Mouse (Mus musculus) CH12.LX (cell line): ENCODE results near the gene Acot4. TPM values are rescaled to one million over a fixed set of nuclear protein-coding genes. Genes with fewer than 3 reads are reported as not detected.
"Not testable (repeated sequence)": the region's sequence is repeated elsewhere in the genome, so short reads cannot be mapped to it uniquely, and the experiment has no call there.

ENCODE experiments used
- DNase-seq: peaks from one replicate; pipeline ENCODE4 v3.0.0-alpha.2; 2013; ENCODE audit errors: extremely low read depth
- H3K27ac ChIP-seq: 2 replicates; pipeline ENCODE4 v1.5.1; 2012; ENCODE audit warnings: low read depth, mild to moderate bottlenecking, control low read depth, moderate library complexity; ENCODE audit not compliant: insufficient read depth
- H3K27me3 ChIP-seq: replicated peaks from 2 replicates; pipeline ENCODE3; 2012; ENCODE audit warnings: inconsistent platforms
- H3K36me3 ChIP-seq, 2 experiments: replicated peaks in 1 of 2; 2 replicates each; pipeline versions ENCODE3 to v1.6.1; 2012; ENCODE audit warnings: inconsistent platforms in 1 of 2, low read length in 1 of 2, mild to moderate bottlenecking in 1 of 2, mixed read lengths in 1 of 2, moderate library complexity in 1 of 2; ENCODE audit not compliant: control insufficient read depth in 1 of 2, insufficient read depth in 1 of 2
- H3K4me1 ChIP-seq, 2 experiments: 2 replicates each; pipeline ENCODE4 v1.6.1; 2012; ENCODE audit warnings: inconsistent platforms in 1 of 2, moderate library complexity in 1 of 2; ENCODE audit not compliant: insufficient read depth in 2 of 2, control insufficient read depth in 1 of 2
- H3K4me2 ChIP-seq: 2 replicates; pipeline ENCODE4 v1.6.1; 2012; ENCODE audit warnings: low read depth, mild to moderate bottlenecking, control low read depth; ENCODE audit not compliant: poor library complexity, insufficient read depth, severe bottlenecking
- H3K4me3 ChIP-seq, 3 experiments: fragments of 150-350 bp in 1 of 3; sonication (generic) in 1 of 3; replicated peaks in 1 of 3; 2 replicates each; pipeline versions ENCODE3 to v1.5.1; 2011 to 2012; ENCODE audit warnings: low read depth in 2 of 3, low read length in 2 of 3, mild to moderate bottlenecking in 2 of 3, moderate library complexity in 2 of 3, control low read depth in 1 of 3, improper control_type of control experiment in 1 of 3, inconsistent platforms in 1 of 3, mixed read lengths in 1 of 3; ENCODE audit not compliant: poor library complexity in 1 of 3
- H3K79me2 ChIP-seq: replicated peaks from 2 replicates; pipeline ENCODE4 v1.6.1; 2012; ENCODE audit warnings: mild to moderate bottlenecking, moderate library complexity; ENCODE audit not compliant: control insufficient read depth, poor library complexity, insufficient read depth, severe bottlenecking; ENCODE audit errors: extremely low read depth
- H3K9ac ChIP-seq: 2 replicates; pipeline ENCODE4 v1.6.1; 2012; ENCODE audit warnings: low read depth, mild to moderate bottlenecking, control low read depth, moderate library complexity; ENCODE audit not compliant: insufficient read depth
- H3K9me3 ChIP-seq: replicated peaks from 2 replicates; pipeline ENCODE3; 2012; ENCODE audit warnings: low read length, inconsistent platforms, mixed read lengths
- IRF4 ChIP-seq: IDR thresholded peaks from 2 replicates; pipeline ENCODE4 v1.6.1; 2014; ENCODE audit warnings: low read depth, mild to moderate bottlenecking, inconsistent platforms, low read length, improper control_type of control experiment
- MAZ ChIP-seq: IDR thresholded peaks from 2 replicates; pipeline ENCODE4 v1.6.1; 2012; ENCODE audit warnings: low read depth, mild to moderate bottlenecking, inconsistent platforms, low read length, improper control_type of control experiment, moderate library complexity
- MEF2A ChIP-seq: IDR thresholded peaks from 2 replicates; pipeline ENCODE4 v1.6.1; 2014; ENCODE audit warnings: low read depth, mild to moderate bottlenecking, inconsistent platforms, low read length, improper control_type of control experiment, borderline replicate concordance
- MXI1 ChIP-seq: IDR thresholded peaks from 2 replicates; pipeline ENCODE4 v1.6.1; 2011; ENCODE audit warnings: mild to moderate bottlenecking, low read depth, low read length, improper control_type of control experiment
- NRF1 ChIP-seq: IDR thresholded peaks from 2 replicates; pipeline ENCODE4 v1.6.1; 2014; ENCODE audit warnings: low read depth, mild to moderate bottlenecking, inconsistent platforms, low read length, improper control_type of control experiment, moderate library complexity
- RCOR1 ChIP-seq: conservative IDR thresholded peaks from 2 replicates; pipeline ENCODE4 v1.6.1; 2012; ENCODE audit warnings: low read depth, mild to moderate bottlenecking, inconsistent platforms, low read length, improper control_type of control experiment
- ZKSCAN1 ChIP-seq: IDR thresholded peaks from 2 replicates; pipeline ENCODE4 v1.6.1; 2012; ENCODE audit warnings: low read depth, inconsistent platforms, low read length, improper control_type of control experiment, borderline replicate concordance
- ZMIZ1 ChIP-seq: IDR thresholded peaks from 2 replicates; pipeline ENCODE4 v1.6.1; 2012; ENCODE audit warnings: low read depth, mild to moderate bottlenecking, inconsistent platforms, low read length, improper control_type of control experiment
- ZNF384 ChIP-seq: IDR thresholded peaks from 2 replicates; pipeline ENCODE4 v1.6.1; 2012; ENCODE audit warnings: low read depth, low read length, improper control_type of control experiment, inconsistent platforms
- dilution Hi-C: fragments of 300-500 bp; cut with MboI; formaldehyde crosslinking; loops from 2 replicates; pipeline ENCODE4 v1.14.3; 2020; ENCODE audit warnings: low sequenced_read_pairs; ENCODE audit not compliant: extremely low pct_unique_long_range_greater_than_20kb, extremely low pct_ligation_motif_present
- in situ Hi-C: fragments of 300-500 bp; cut with MboI; formaldehyde crosslinking; loops from 3 replicates; pipeline ENCODE4 v1.14.3; 2019; ENCODE audit warnings: low sequenced_read_pairs, low pct_ligation_motif_present, low pct_unique_long_range_greater_than_20kb, mixed read lengths
- polyA plus RNA-seq: library from polyadenylated mRNA; unstranded; fragments of >175 nt; gene quantifications from 2 replicates; pipeline ENCODE4 v1.2.1, GENCODE M21; 2012; ENCODE audit warnings: low read depth; ENCODE audit not compliant: insufficient read length
- total RNA-seq, 2 experiments: library from RNA; depleted of rRNA; stranded (reverse); fragments of 300-350 nt in 1 of 2; fragments of >200 nt in 1 of 2; gene quantifications; 2 replicates each; pipeline ENCODE4 v1.2.3; 2012 to 2014

The Acot4 gene
- total and polyA plus RNA-seq, 3 experiments: not detected

GRCm38 (mm10) chr12:84023052-84023745 lies 15.0 kb upstream of the Acot4 start:
- no peak for TF ChIP-seq RCOR1
- no peak for TF ChIP-seq MXI1
- no peak for TF ChIP-seq ZMIZ1
- no peak for TF ChIP-seq ZKSCAN1
- no peak for TF ChIP-seq ZNF384
- TF ChIP-seq MAZ: no peak
- TF ChIP-seq IRF4: no peak
- dilution Hi-C loops (no loop called here), in situ Hi-C loops (no loop called here)

GRCm38 (mm10) chr12:84025888-84026287 lies 12.3 kb upstream of the Acot4 start:
- TF ChIP-seq MEF2A (no peak), NRF1 (peak; percentile 67)
- Histone ChIP-seq H3K4me1 (peaks cover 2 to 8% of the 10 kb centered on the region in 2 experiments; a peak in 3 of 4 replicates), H3K27ac (no peak overlapping the region), H3K79me2 (no peaks in the 10 kb centered on the region), H3K9me3 (no peaks in the 10 kb centered on the region), H3K9ac (no peak overlapping the region), H3K4me2 (no peak overlapping the region), H3K36me3 (no peaks in the 10 kb centered on the region), H3K27me3 (no peaks in the 10 kb centered on the region), H3K4me3 (no peak overlapping the region)
- DNase-seq: no peak
- dilution Hi-C loops (no loop called here), in situ Hi-C loops (no loop called here)

More at GRCm38 (mm10) chr12:84023052-84023745, 15.0 kb upstream of the Acot4 start:
- H3K4me3 ChIP-seq: no peak overlapping the region
- no peak overlapping the region for H3K4me2 ChIP-seq
- H3K4me1 ChIP-seq: peaks cover 2 to 4% of the 10 kb centered on the region in 2 experiments; a peak in 2 of 4 replicates
- H3K36me3 ChIP-seq: no peaks in the 10 kb centered on the region
- DNase-seq: no peak
- no peaks in the 10 kb centered on the region for H3K79me2 ChIP-seq
- H3K9me3 ChIP-seq: no peaks in the 10 kb centered on the region
- no peak overlapping the region for H3K27ac ChIP-seq
- no peak overlapping the region for H3K9ac ChIP-seq
- no peaks in the 10 kb centered on the region for H3K27me3 ChIP-seq

GRCm38 (mm10) chr12:84028328-84028727 lies 9.9 kb upstream of the Acot4 start:
- H3K27ac ChIP-seq, H3K4me3 ChIP-seq, DNase-seq, H3K36me3 ChIP-seq, dilution Hi-C loops, H3K79me2 ChIP-seq, H3K27me3 ChIP-seq, in situ Hi-C loops, H3K4me2 ChIP-seq, H3K9ac ChIP-seq, H3K9me3 ChIP-seq: not testable (repeated sequence)
- H3K4me1 ChIP-seq: peaks cover 2 to 10% of the 10 kb centered on the region in 2 experiments; a peak in 3 of 4 replicates

GRCm38 (mm10) chr12:84029043-84029442 lies 9.1 kb upstream of the Acot4 start:
- H3K27ac ChIP-seq, H3K4me3 ChIP-seq, H3K4me2 ChIP-seq, DNase-seq, in situ Hi-C loops, H3K9ac ChIP-seq, dilution Hi-C loops, H3K36me3 ChIP-seq, H3K9me3 ChIP-seq, H3K79me2 ChIP-seq, H3K27me3 ChIP-seq: not testable (repeated sequence)
- H3K4me1 ChIP-seq: peaks cover 2 to 10% of the 10 kb centered on the region in 2 experiments; a peak in 3 of 4 replicates
